Mouse (Mus musculus): ENCODE measurements around the gene Nav2.

Nav2 gene

DNA sequence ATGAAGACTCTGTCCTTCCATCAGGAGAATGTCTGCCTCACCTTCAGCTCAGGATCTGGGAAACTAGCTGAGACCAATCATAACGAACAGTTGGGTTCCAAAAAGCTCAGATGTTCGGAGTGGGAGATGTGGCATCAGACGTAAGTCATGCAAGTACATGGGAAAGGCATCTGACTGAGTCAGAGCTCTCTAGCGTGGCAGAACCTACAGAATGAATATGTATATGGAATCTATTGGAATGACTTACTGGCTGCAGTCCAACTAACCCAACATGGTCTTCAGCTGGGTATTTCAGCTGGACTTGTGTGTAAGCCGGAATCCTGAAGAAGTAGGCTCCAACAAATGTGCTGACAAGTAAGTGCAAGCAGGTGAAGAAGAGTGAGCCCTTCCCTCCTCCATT, 199.6 kb downstream of the Nav2 start:
- no peak for DNase-seq

GRCm38 (mm10) chr7:49119016-49119415, 210.5 kb downstream of the Nav2 start:
- DNase-seq, result peak; percentile 22

GRCm38 (mm10) chr7:49119794-49120487, 211.4 kb downstream of the Nav2 start:
- DNase-seq, result peak; percentile 15

DNA sequence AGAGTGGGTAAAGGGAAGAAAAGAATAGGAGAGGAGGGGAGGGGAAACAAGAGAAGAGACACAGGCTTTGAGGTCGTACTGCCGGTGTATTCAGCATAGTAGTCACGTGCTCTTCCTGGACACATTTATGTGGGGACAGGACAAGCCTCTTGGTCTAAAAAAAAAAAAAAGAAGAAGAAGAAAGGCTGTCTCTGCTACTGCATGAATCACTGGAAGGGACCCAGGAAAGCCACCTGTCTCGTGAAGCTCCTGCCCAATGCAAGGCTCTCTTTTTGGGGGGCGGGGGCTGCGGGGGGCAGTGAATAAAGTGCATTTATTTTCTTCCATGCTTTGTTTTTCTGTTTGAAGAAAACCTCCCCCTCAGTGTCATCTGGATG, 212.0 kb downstream of the Nav2 start:
- peak; percentile 29 for DNase-seq

- peak; percentile 83 for DNase-seq
Observed at GRCm38 (mm10) chr7:49120935-49121691, 212.6 kb downstream of the Nav2 start.

GRCm38 (mm10) chr7:49122498-49122897, 214.0 kb downstream of the Nav2 start:
- no peak for DNase-seq

DNA sequence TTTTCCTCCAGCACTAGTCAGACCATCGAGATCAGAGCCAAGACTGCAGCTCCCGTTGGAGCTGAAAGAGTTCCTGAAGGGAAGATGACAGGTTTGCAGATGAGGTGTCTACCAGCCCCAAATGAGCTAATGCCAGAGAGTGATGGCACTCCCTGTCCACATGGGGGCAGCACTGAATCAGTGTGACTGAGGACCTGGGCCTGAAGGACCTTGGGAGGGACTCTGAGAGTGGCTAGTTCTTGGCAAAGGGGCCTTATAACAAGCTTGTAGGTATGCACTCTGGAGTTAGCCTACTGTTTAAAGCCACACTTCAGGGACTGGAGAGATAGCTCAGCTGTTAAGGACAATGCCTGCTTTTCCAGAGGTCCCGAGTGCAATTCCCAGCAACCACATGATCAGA, 217.0 kb downstream of the Nav2 start:
- DNase-seq, result peak; percentile 45

GRCm38 (mm10) chr7:49128224-49128623, 219.7 kb downstream of the Nav2 start:
- no peak for DNase-seq

- peak; percentile 86 for DNase-seq
Observed at GRCm38 (mm10) chr7:49132851-49133351, 224.4 kb downstream of the Nav2 start.

DNA sequence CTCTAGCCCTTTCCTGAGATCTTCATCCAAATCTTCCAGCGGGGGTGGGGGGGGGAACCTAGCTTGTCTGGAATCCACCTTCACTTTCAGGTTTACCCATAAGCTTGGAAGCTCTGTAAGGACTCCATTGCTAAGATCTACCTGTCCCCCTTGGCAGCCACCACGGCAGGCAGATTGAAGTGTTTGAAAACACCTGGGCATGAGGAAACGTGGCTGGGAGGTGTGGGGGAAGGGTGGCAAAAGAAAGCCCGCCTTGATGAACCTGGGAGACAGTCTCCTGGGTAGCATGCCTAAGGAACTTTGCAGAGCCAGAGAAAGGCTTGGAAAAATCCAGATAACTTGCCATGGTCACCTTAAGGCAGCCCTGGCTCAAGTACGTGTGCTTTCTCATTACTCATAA, 225.9 kb downstream of the Nav2 start:
- DNase-seq, result no peak

DNA sequence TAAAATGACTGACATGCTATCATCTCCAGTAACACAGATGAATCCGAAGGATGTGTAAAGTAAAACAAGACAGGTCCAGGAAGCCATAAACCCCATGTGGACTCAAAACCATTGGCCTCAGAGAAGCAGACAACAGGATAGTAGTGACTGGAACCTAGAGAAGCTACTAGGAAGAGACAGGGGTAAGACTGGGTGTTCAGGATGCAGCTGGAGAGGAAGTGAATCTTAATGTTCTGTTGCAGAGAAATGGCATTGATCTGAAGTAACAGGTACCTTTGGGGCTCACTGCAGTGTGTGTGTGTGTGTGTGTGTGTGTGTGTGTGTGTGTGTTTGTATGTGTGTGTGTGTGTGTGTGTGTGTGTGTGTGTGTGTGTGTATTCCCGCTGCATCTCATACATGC, 231.2 kb downstream of the Nav2 start:
- no peak for DNase-seq

- DNase-seq, result no peak
Observed at GRCm38 (mm10) chr7:49143966-49144365, 235.4 kb downstream of the Nav2 start.

GRCm38 (mm10) chr7:49145749-49146670, 237.5 kb downstream of the Nav2 start:
- DNase-seq, result peak; percentile 78

DNA sequence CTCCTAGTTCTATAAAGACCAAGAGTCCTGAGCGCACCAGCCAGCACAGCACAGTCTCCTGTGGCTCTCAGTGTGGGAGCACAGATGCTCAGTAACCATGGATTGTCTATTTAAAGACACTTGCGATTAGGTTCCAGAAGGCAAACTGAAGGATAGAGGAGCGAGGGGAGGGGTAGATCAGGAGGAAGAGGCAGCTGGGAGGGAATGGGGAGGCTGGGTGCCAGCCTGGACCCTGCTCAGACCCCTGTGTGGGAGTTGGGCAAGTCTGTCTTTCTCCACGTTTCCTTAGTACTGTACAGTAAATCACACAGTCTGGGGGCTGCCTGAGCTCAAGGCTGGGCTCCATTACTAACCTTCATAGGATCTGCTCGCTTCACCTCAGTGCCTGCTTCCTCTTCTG, 243.8 kb downstream of the Nav2 start:
- DNase-seq, result peak; percentile 70

- DNase-seq, result no peak
Observed at GRCm38 (mm10) chr7:49152713-49153112, 244.2 kb downstream of the Nav2 start.

DNA sequence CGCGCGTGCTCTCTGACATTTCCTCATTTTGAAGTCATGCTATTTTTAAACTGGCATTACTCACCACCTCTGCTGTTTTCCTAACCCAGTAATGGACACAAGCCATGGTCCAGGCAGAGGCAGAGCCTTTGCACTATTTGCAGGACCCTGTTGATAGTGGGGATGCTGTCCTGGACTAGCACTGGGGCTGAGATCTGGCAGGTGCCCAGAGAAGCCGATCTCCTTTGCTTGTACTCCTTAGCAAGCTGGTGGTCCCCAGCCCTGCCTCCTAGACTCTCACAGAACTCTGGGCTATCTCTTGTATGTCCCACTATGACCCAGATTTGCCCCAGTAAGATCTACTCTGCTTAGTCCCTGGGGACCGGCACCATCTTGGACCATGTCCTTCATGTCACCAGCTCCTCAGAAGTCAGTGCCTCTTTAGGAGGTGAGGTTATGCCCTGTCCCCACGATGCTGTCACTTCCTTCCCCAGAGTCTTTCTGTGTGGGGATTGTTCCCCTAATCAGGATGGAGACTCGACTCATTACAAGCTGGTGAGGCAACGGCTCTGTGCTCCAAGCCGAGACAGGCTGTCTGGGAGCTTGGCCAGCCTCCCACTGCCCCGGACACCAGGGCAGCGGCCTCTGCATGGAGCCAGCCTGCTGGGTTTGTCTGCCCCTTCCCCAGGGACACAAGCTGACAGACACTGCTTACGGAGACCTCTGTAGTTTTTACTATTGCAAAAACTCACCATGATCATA, 250.3 kb downstream of the Nav2 start:
- peak; percentile 60 for DNase-seq

GRCm38 (mm10) chr7:49159646-49160555, 251.4 kb downstream of the Nav2 start:
- no peak for DNase-seq

- no peak for DNase-seq
Observed at GRCm38 (mm10) chr7:49162079-49162478, 253.6 kb downstream of the Nav2 start.

DNA sequence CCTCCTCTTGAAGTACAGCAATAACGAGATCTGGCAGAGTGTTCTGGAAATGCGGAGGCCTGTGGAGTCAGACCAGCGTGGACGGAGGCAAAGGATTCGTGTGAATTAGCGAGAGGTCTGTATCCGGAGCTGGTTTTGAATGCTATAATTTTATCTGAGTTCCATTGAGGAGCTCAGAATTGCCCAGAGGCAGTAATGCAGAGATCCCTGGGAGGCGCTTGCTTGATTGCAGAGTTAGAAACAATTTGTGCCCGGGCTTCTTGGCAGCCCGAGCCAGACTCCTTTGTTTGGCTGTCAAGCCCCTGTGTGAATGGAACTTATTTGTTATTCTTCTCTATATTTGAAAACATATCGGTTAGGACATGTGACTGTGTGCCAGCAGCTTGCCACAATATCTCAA, 255.3 kb downstream of the Nav2 start:
- peak; percentile 45 for DNase-seq

DNA sequence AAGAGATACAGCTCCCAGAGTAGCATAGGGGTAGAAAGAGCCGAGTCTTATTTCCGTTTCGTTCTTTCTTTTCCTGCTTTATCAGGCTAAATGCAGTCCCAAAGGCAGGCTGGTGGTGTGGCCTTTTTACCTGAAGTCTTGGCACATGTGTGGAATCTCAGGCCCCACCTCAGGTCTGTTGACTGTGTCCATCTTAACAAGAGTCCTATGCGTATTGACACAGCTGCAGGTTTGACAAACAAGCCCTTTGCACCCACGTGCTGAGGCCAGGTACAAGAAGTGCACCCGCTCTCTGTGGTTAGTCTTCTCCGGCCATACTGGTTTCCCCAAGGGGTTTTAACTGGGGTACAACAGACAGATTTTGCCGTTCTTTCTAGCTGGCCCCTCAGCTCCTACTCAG, 256.4 kb downstream of the Nav2 start:
- DNase-seq, result no peak

DNA sequence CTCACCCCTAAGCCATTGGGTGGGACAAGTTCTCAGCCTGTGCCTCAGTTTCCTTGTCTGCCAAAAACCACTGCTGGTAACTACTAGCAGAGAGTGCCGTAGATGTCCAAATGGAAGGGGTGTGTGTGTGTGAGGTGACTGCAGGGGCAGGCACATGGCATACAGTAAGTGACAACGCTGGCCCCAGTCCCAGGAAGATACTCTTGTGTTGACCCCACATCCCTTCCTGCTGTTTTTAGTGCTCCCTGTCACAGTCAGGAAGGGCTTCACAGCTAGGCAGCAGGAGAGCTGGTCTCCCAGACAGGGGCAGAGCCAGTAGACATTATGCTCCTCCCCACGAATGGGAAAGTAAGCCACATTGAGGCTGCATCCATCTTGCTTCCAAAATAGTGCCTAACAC, 264.4 kb downstream of the Nav2 start:
- no peak for DNase-seq

All from layer of hippocampus, adult 9-11 months (tissue).